Mouse (Mus musculus) spleen, adult 2 months (tissue): Measurements from ENCODE around the gene Pisd.

Experiments used
- CTCF ChIP-seq: fragments of 200-500 bp; IDR thresholded peaks from 2 replicates; pipeline ENCODE4 v1.5.1; 2011; ENCODE audit warnings: mild to moderate bottlenecking, inconsistent platforms; ENCODE audit not compliant: insufficient read depth, insufficient read length, insufficient replicate concordance; ENCODE audit errors: extremely low read depth
- POLR2A ChIP-seq: fragments of 200-500 bp; IDR thresholded peaks from 2 replicates; pipeline ENCODE4 v1.6.1; 2011; ENCODE audit warnings: low read depth, low read length, inconsistent platforms

- TF ChIP-seq CTCF (no peak), POLR2A (no peak)
These were observed 23.8 kb downstream of the Pisd start for GRCm38 (mm10) chr5:32761566-32762140.
